Mouse (Mus musculus) heart, embryonic 15.5 days (tissue): ENCODE measurements around the gene Arhgef9. TPM values are rescaled to one million over a fixed set of nuclear protein-coding genes. Genes with fewer than 3 reads are reported as not detected.

Experiments
- ATAC-seq: fragments of 200-750 bp; cut with Nextera tagmentation; replicated peaks from 2 replicates; pipeline ENCODE4 v1.8.0; 2017; ENCODE audit warnings: low read depth, moderate TSS enrichment; ENCODE audit not compliant: insufficient number of reproducible peaks, insufficient read depth, low FRiP score
- H3K27ac ChIP-seq: fragments of 300-500 bp; sonication (generic); 2 replicates; pipeline ENCODE4 v1.5.1; 2015; ENCODE audit warnings: mild to moderate bottlenecking, inconsistent platforms
- H3K27me3 ChIP-seq: fragments of 300-500 bp; sonication (generic); 2 replicates; pipeline ENCODE4 v1.6.1; 2015; ENCODE audit warnings: inconsistent platforms
- H3K36me3 ChIP-seq: fragments of 300-500 bp; sonication (generic); 2 replicates; pipeline ENCODE4 v1.6.1; 2015; ENCODE audit warnings: mild to moderate bottlenecking, inconsistent platforms
- H3K4me1 ChIP-seq: fragments of 300-500 bp; sonication (generic); replicated peaks from 2 replicates; pipeline ENCODE4 v1.6.1; 2015; ENCODE audit warnings: inconsistent platforms
- H3K4me2 ChIP-seq: fragments of 300-500 bp; sonication (generic); 2 replicates; pipeline ENCODE4 v1.6.1; 2015; ENCODE audit warnings: inconsistent platforms, mild to moderate bottlenecking, moderate library complexity
- H3K4me3 ChIP-seq: fragments of 300-500 bp; sonication (generic); 2 replicates; pipeline ENCODE4 v1.5.1; 2015; ENCODE audit warnings: mild to moderate bottlenecking, inconsistent platforms
- H3K9ac ChIP-seq: fragments of 300-500 bp; sonication (generic); 2 replicates; pipeline ENCODE4 v1.6.1; 2015; ENCODE audit warnings: mild to moderate bottlenecking, inconsistent platforms
- H3K9me3 ChIP-seq: fragments of 300-500 bp; sonication (generic); replicated peaks from 2 replicates; pipeline ENCODE4 v1.6.1; 2016; ENCODE audit warnings: inconsistent platforms
- WGBS: fragments of 180-500 bp; shearing (Covaris S2); methylation state at CpG from one replicate; pipeline ENCODE4 v1.1.7; 2015; ENCODE audit warnings: mixed read lengths; 5-methylcytosine and 5-hydroxymethylcytosine counted together
- polyA plus RNA-seq: library from polyadenylated mRNA; unstranded; fragments of >200 nt; fragmentation: Nextera tagmentation; extraction: Ambion mirVana; gene quantifications from 2 replicates; pipeline ENCODE4 v1.2.1, GENCODE M21; 2015

The Arhgef9 gene
- polyA plus RNA-seq, 1 experiment from 2014 or later = 9.0 TPM

DNA sequence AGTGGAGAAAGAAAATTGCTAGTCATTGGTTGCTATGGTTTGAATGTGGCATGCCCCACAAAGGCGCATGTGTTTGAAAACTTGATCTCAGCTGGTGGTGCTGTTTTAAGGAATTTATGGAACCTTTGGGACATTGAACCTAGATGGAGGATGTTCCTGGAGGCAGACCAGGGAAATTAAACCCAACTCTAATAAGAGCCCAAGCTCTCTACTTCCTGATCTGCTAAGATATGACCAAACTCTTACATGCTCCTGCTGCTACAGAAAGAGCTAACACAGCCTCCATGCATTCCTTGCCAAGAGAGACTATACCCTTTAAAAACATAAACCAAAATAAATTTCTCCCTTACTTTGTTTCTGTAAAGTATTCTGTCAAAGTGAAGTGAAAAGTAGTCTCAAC is 63.7 kb downstream of the Arhgef9 start:
- H3K27me3 ChIP-seq = no peaks in the 10 kb centered on the region
- no peak overlapping the region for H3K4me3 ChIP-seq
- no peaks in the 10 kb centered on the region for H3K36me3 ChIP-seq
- 81% methylated on average over 1 of the region's 1 CpGs for WGBS
- H3K9ac ChIP-seq = no peak overlapping the region
- no peak for ATAC-seq
- H3K4me2 ChIP-seq = no peak overlapping the region
- H3K4me1 ChIP-seq = no peaks in the 10 kb centered on the region
- no peak overlapping the region for H3K27ac ChIP-seq
- no peaks in the 10 kb centered on the region for H3K9me3 ChIP-seq

DNA sequence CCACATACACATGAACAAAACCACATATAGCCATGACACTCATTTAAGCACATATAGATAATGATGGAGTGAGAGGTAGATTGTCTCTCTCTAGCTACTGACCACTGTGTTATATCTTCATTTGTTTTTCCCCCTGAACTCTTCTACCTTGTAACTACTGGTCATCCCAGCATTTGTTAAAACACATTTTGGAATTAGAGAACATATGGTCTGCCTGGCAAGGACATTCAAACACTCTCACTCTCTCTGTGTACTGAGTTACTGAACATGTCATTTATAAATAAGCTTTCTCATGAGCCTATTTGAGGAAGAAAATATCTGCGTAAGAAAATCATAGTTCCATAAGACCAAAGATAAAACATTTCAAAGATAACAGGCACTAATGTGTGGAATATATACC is 64.9 kb downstream of the Arhgef9 start:
- H3K9me3 ChIP-seq = no peaks in the 10 kb centered on the region
- no peak overlapping the region for H3K4me3 ChIP-seq
- WGBS = 93% methylated on average over 1 of the region's 1 CpGs
- H3K27ac ChIP-seq = no peak overlapping the region
- H3K36me3 ChIP-seq = no peaks in the 10 kb centered on the region
- H3K9ac ChIP-seq = no peak overlapping the region
- H3K4me1 ChIP-seq = no peaks in the 10 kb centered on the region
- no peak for ATAC-seq
- H3K4me2 ChIP-seq = no peak overlapping the region
- H3K27me3 ChIP-seq = no peaks in the 10 kb centered on the region

DNA sequence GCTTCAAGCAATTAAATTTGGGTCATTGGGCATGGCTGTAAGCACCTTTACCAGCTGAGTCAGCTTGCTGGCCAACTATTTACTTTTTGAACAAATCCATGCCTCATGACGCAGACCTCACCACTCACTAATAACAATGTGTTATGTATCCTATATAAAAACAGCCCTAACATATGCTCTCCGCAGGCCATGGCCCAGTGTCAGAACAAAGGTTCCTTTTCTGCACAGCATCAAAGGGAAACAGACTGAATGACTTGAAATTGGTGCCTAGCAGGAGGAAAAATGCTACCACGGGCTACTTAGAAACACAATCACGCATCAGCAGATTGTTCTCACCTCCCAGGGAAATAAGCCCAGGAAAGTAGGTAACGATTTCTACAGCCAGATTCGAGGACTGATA is 73.2 kb downstream of the Arhgef9 start:
- Histone ChIP-seq H3K4me2 (no peak overlapping the region), H3K4me3 (no peak overlapping the region), H3K27ac (no peak overlapping the region), H3K27me3 (no peaks in the 10 kb centered on the region), H3K9ac (no peak overlapping the region), H3K4me1 (no peaks in the 10 kb centered on the region), H3K9me3 (no peaks in the 10 kb centered on the region), H3K36me3 (no peaks in the 10 kb centered on the region)
- 76% methylated on average over 6 of the region's 6 CpGs for WGBS
- ATAC-seq = no peak

DNA sequence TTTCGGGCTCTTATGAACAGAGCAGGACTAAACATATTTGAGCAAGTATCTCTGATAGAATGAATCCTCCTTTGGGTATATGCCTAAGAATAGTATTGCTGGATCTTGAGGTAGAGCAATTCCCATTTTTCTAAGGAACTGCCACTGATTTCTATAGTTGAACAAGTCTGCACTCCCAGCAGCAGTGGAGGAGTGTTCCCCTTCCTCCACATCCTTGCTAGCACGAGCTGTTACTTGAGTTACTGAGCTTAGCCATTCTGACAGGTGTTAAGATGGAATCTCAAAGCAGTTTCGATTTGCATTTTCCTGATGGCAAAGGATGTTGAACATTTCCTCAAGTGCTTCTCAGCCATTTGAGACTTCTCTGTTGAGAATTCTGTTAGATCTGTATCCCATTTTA is 92.3 kb downstream of the Arhgef9 start:
- Histone ChIP-seq H3K4me2 (no peak overlapping the region), H3K36me3 (no peaks in the 10 kb centered on the region), H3K27me3 (no peaks in the 10 kb centered on the region), H3K4me1 (no peaks in the 10 kb centered on the region), H3K9ac (no peak overlapping the region), H3K4me3 (no peak overlapping the region), H3K27ac (no peak overlapping the region), H3K9me3 (no peaks in the 10 kb centered on the region)
- WGBS = 67% methylated on average over 3 of the region's 3 CpGs
- no peak for ATAC-seq

- Histone ChIP-seq H3K27me3 (no peaks in the 10 kb centered on the region), H3K4me3 (no peak overlapping the region), H3K36me3 (no peaks in the 10 kb centered on the region), H3K27ac (no peak overlapping the region), H3K4me2 (no peak overlapping the region), H3K4me1 (no peaks in the 10 kb centered on the region), H3K9me3 (no peaks in the 10 kb centered on the region), H3K9ac (no peak overlapping the region)
- 57% methylated on average over 4 of the region's 4 CpGs for WGBS
- no peak for ATAC-seq
Observed at GRCm38 (mm10) chrX:95087674-95088073, 109.0 kb downstream of the Arhgef9 start.

GRCm38 (mm10) chrX:95077013-95077699 is 119.5 kb downstream of the Arhgef9 start:
- H3K4me3 ChIP-seq = no peak overlapping the region
- no peaks in the 10 kb centered on the region for H3K36me3 ChIP-seq
- H3K27ac ChIP-seq = no peak overlapping the region
- H3K9me3 ChIP-seq = no peaks in the 10 kb centered on the region
- no peak for ATAC-seq
- no peak overlapping the region for H3K9ac ChIP-seq
- 69% methylated on average over 9 of the region's 9 CpGs for WGBS
- no peaks in the 10 kb centered on the region for H3K4me1 ChIP-seq
- H3K27me3 ChIP-seq = no peaks in the 10 kb centered on the region
- no peak overlapping the region for H3K4me2 ChIP-seq

GRCm38 (mm10) chrX:95027907-95028306 is 168.7 kb downstream of the Arhgef9 start:
- Histone ChIP-seq H3K9me3 (no peaks in the 10 kb centered on the region), H3K4me2 (no peak overlapping the region), H3K9ac (no peak overlapping the region), H3K4me1 (no peaks in the 10 kb centered on the region), H3K36me3 (no peaks in the 10 kb centered on the region), H3K27me3 (no peaks in the 10 kb centered on the region), H3K27ac (no peak overlapping the region), H3K4me3 (no peak overlapping the region)
- ATAC-seq = no peak
- WGBS = 52% methylated on average over 5 of the region's 5 CpGs

DNA sequence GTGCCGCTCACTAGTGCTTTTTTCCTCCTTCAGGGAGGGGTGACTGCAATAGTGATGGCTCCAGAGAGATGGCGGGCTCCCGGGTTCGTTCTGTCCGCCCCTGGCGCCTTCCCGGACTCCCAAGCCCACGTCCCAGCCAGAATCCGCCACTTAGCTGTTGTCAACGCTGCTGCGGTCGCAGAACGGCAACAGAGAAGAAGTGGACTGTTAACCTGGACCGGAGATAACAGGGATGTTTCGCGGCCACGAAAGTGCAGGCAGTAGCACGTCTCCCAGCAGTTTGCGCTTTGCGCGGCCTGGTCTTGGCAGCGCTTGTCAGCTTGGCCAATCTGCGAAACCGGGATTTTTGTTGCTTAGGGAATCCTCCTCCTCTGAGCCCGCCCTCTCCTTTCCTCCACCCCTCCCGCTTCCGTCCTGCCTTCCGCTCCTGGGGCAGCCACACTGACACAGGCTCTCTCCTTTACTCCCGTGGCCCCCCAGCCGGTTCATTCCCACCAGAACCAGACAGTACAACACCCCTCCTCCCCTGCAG is 170.2 kb downstream of the Arhgef9 start, which contains the start of gene Spin4:
Gene Spin4 (minus strand): TSS at position 322 of the 532 bp plus-strand sequence.
- Histone ChIP-seq H3K9ac (peak within 1 kb of the TSS; percentile 64), H3K9me3 (no peaks in the 10 kb centered on the region), H3K27ac (peak within 1 kb of the TSS; percentile 91), H3K27me3 (no peaks in the 10 kb centered on the region), H3K4me3 (peak within 1 kb of the TSS; percentile 58), H3K36me3 (no peaks in the 10 kb centered on the region), H3K4me2 (peak within 1 kb of the TSS; percentile 69), H3K4me1 (no peaks in the 10 kb centered on the region)
- WGBS = 14% methylated on average over 29 of the region's 30 CpGs
- peak; percentile 98 for ATAC-seq

DNA sequence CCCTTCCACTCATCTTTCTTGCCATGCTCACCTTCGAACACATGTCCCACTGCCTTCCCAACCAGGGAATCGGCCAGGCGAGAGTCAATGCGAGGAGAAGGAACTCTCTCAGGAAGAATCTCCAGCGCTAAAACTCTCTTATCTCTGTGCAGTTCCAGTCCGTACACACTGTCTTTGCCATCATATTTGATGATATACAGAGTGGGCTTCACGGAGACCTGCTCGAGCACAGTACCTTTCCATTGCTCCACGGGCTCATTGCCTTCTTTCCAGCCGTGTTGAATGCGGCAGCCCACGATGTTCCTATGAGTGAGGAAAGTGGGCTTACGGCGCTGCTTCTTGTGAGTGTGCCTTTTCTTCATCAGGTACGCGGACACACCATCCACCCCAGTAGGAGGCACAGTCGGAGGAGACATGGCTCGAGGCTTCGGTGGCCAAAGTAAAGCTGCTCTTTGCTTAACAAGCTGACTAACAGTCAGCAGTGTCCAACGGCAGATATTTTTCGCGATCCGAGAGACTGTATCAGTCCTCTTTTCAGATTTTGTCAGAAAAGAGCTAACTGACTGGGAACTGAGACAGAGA is 170.8 kb downstream of the Arhgef9 start:
- 0 out of 2 replicates have a peak, but pooled peaks have one; percentile 9 for ATAC-seq
- H3K36me3 ChIP-seq = no peaks in the 10 kb centered on the region
- peak overlapping the region; percentile 91 for H3K27ac ChIP-seq
- 15% methylated on average over 23 of the region's 23 CpGs for WGBS
- H3K4me3 ChIP-seq = peak overlapping the region; percentile 58
- peak overlapping the region; percentile 69 for H3K4me2 ChIP-seq
- no peaks in the 10 kb centered on the region for H3K4me1 ChIP-seq
- H3K9ac ChIP-seq = peak overlapping the region; percentile 64
- H3K27me3 ChIP-seq = no peaks in the 10 kb centered on the region
- no peaks in the 10 kb centered on the region for H3K9me3 ChIP-seq

- H3K4me1 ChIP-seq = no peaks in the 10 kb centered on the region
- H3K27ac ChIP-seq = no peak overlapping the region
- no peaks in the 10 kb centered on the region for H3K9me3 ChIP-seq
- no peak overlapping the region for H3K4me3 ChIP-seq
- H3K9ac ChIP-seq = no peak overlapping the region
- no peak overlapping the region for H3K4me2 ChIP-seq
- no peak for ATAC-seq
- no peaks in the 10 kb centered on the region for H3K36me3 ChIP-seq
- WGBS = 11% methylated on average over 4 of the region's 4 CpGs
- no peaks in the 10 kb centered on the region for H3K27me3 ChIP-seq
Observed at GRCm38 (mm10) chrX:95012033-95012432, 184.6 kb downstream of the Arhgef9 start.
